Mouse (Mus musculus) hindbrain, embryonic 11.5 days (tissue): ENCODE measurements around the gene Myo5c. TPM values are rescaled to one million over a fixed set of nuclear protein-coding genes. Genes with fewer than 3 reads are reported as not detected.
"Not testable (repeated sequence)": the region's sequence is repeated elsewhere in the genome, so short reads cannot be mapped to it uniquely, and the experiment has no call there.

ENCODE experiments used
- ATAC-seq: fragments of 200-750 bp; cut with Nextera tagmentation; 2 replicates; pipeline ENCODE4 v1.8.0; 2017; ENCODE audit warnings: mild to moderate bottlenecking, moderate TSS enrichment, moderate library complexity; ENCODE audit not compliant: low FRiP score
- DNase-seq: peaks from one replicate; pipeline ENCODE4 v3.0.0-alpha.2; 2015; ENCODE audit warnings: low spot score
- H3K27ac ChIP-seq: fragments of 300-500 bp; sonication (generic); 2 replicates; pipeline ENCODE4 v1.5.1; 2014; ENCODE audit warnings: mild to moderate bottlenecking, low read depth, low read length
- H3K27me3 ChIP-seq: fragments of 300-500 bp; sonication (generic); 2 replicates; pipeline ENCODE4 v1.6.1; 2014; ENCODE audit warnings: mild to moderate bottlenecking, low read length, moderate library complexity, mixed read lengths; ENCODE audit not compliant: control insufficient read depth, insufficient read depth
- H3K36me3 ChIP-seq: fragments of 300-500 bp; sonication (generic); 2 replicates; pipeline ENCODE4 v1.6.1; 2014; ENCODE audit warnings: mild to moderate bottlenecking, low read length, moderate library complexity, mixed read lengths; ENCODE audit not compliant: control insufficient read depth, insufficient read depth
- H3K4me1 ChIP-seq: fragments of 300-500 bp; sonication (generic); replicated peaks from 2 replicates; pipeline ENCODE4 v1.6.1; 2014; ENCODE audit warnings: low read length, mixed read lengths; ENCODE audit not compliant: control insufficient read depth, insufficient read depth
- H3K4me2 ChIP-seq: fragments of 300-500 bp; sonication (generic); replicated peaks from 2 replicates; pipeline ENCODE4 v1.6.1; 2014; ENCODE audit warnings: mild to moderate bottlenecking, low read depth, low read length
- H3K4me3 ChIP-seq: fragments of 300-500 bp; sonication (generic); 2 replicates; pipeline ENCODE4 v1.5.1; 2014; ENCODE audit warnings: low read depth, low read length
- H3K9ac ChIP-seq: fragments of 300-500 bp; sonication (generic); 2 replicates; pipeline ENCODE4 v1.6.1; 2014; ENCODE audit warnings: low read depth, low read length
- H3K9me3 ChIP-seq: fragments of 300-500 bp; sonication (generic); 2 replicates; pipeline ENCODE4 v1.6.1; 2016; ENCODE audit warnings: low read length; ENCODE audit not compliant: control insufficient read depth
- WGBS: fragments of 180-500 bp; shearing (Covaris S2); extraction: QIAGEN DNeasy Blood & Tissue Kit; methylation state at CpG from one replicate; pipeline ENCODE4 v1.1.7; 2014; 5-methylcytosine and 5-hydroxymethylcytosine counted together
- polyA plus RNA-seq: library from polyadenylated mRNA; unstranded; fragments of >200 nt; fragmentation: Nextera tagmentation; extraction: Ambion mirVana; gene quantifications from 2 replicates; pipeline ENCODE4 v1.2.1, GENCODE M21; 2014

Gene Myo5c
- polyA plus RNA-seq, 1 experiment from 2014 or later: 0.34 TPM

DNA sequence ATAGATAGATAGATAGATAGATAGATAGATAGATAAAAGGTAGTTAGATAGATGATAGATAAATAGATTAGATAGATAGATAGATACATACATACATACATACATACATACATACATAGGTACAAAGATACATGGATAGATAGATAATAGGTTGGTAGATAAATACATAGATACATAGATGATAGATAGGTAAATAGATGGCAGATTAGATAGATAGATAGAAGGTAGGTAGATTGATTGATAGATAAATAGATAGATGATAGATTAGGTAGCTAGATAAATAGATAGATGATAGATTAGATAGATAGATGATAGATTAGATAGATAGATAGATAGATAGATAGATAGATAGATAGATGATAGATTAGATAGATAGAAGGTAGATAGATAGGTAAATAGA is 17.1 kb downstream of the Myo5c start:
- H3K9me3 ChIP-seq: no peaks in the 10 kb centered on the region
- no peaks in the 10 kb centered on the region for H3K4me1 ChIP-seq
- no peak overlapping the region for H3K4me2 ChIP-seq
- no peaks in the 10 kb centered on the region for H3K36me3 ChIP-seq
- no peak overlapping the region for H3K27ac ChIP-seq
- no peak overlapping the region for H3K4me3 ChIP-seq
- no peak for DNase-seq
- no peaks in the 10 kb centered on the region for H3K27me3 ChIP-seq
- H3K9ac ChIP-seq: no peak overlapping the region
- no peak for ATAC-seq

DNA sequence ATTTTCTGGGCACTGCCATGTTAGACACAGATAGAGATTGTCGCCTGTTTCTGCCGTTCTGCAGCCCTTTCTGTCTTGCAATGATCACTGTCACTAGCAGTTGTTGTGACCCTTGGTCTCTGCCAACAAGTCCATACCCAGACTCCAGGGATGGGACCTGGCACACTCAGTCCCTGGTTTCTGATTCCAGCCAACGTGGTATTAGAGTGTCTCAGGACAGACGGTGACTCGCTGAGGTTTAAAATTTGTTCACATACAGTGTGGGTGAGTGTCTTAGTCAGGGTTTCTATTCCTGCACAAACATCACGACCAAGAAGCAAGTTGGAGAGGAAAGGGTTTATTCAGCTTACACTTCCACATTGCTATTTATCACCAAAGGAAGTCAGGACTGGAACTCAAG is 21.3 kb downstream of the Myo5c start:
- not testable (repeated sequence) for H3K36me3 ChIP-seq, ATAC-seq, H3K9me3 ChIP-seq, DNase-seq, H3K27me3 ChIP-seq, H3K4me1 ChIP-seq, H3K4me2 ChIP-seq, H3K4me3 ChIP-seq, H3K27ac ChIP-seq, H3K9ac ChIP-seq
- 81% methylated on average over 6 of the region's 6 CpGs for WGBS

DNA sequence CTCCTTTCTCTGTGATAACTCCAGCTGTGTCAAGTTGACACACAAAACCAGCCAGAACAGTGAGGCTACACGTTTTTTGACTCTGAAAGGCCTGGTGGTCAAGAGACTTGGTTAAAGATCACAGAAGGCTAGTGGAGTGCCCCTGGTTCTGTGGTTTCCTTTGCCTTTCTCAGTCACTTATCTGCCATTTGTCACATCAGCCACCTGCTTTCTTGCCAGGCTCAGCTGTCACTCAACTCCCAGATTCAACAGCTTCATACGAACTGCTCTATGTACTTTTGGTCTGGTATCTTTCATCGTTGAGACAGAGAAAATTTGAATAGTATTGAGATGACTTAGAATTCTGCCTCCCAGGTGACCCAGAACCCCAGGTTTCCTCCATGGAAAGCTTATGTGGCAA is 21.9 kb downstream of the Myo5c start:
- no peaks in the 10 kb centered on the region for H3K27me3 ChIP-seq
- H3K9ac ChIP-seq: no peak overlapping the region
- ATAC-seq (no peak), DNase-seq (no peak)
- no peak overlapping the region for H3K4me2 ChIP-seq
- H3K27ac ChIP-seq: 0 out of 2 replicates have a peak overlapping the region, but pooled peaks have one; percentile 54
- H3K4me1 ChIP-seq: 0 out of 2 replicates have a peak, but pooled peaks cover 2% of the 10 kb centered on the region
- H3K36me3 ChIP-seq: no peaks in the 10 kb centered on the region
- H3K9me3 ChIP-seq: no peaks in the 10 kb centered on the region
- H3K4me3 ChIP-seq: no peak overlapping the region
- WGBS: 39% methylated on average over 3 of the region's 3 CpGs

DNA sequence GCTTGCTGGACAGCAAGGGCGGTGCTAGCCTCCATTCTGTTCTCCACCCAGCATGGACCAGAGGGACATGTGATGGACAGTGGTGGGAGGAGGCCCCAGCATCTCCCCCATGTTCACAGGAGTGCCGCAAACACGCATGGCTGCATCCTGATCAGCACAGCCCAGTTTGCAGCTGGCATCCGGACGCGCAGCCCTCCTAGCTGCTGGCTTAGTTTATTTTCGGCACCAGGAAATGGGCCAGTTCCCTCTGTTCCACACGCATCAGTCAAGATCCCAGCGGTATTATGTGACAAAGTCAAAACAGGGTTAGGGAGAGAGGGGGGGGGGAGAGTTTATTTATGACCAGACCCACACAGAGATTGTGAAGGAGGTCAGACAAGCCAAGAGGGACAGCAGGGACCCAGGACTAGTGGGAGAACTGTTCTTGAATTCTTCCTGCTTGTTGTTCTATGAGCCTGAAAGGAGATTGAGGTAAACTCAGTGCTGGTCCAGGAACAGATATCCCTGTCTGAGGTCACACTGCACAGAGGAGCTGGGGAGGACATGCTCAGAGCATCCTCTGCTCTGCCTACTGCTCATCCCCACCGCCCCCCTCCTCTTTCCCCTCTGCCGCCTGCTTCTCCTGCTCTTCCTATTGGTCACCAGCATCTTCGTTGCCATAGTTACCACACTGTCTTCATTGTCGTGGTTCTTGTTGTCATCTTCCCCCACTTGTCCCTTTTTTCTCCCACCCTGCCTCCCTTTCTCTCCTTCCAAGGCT is 22.6 kb downstream of the Myo5c start:
- DNase-seq (peak; percentile 49), ATAC-seq (peak; percentile 85)
- WGBS: 50% methylated on average over 13 of the region's 13 CpGs
- Histone ChIP-seq H3K4me3 (no peak overlapping the region), H3K27me3 (no peaks in the 10 kb centered on the region), H3K9ac (0 out of 2 replicates have a peak overlapping the region, but pooled peaks have one; percentile 15), H3K9me3 (no peaks in the 10 kb centered on the region), H3K4me1 (0 out of 2 replicates have a peak, but pooled peaks cover 2% of the 10 kb centered on the region), H3K4me2 (no peak overlapping the region), H3K27ac (peak overlapping the region; percentile 54), H3K36me3 (no peaks in the 10 kb centered on the region)

DNA sequence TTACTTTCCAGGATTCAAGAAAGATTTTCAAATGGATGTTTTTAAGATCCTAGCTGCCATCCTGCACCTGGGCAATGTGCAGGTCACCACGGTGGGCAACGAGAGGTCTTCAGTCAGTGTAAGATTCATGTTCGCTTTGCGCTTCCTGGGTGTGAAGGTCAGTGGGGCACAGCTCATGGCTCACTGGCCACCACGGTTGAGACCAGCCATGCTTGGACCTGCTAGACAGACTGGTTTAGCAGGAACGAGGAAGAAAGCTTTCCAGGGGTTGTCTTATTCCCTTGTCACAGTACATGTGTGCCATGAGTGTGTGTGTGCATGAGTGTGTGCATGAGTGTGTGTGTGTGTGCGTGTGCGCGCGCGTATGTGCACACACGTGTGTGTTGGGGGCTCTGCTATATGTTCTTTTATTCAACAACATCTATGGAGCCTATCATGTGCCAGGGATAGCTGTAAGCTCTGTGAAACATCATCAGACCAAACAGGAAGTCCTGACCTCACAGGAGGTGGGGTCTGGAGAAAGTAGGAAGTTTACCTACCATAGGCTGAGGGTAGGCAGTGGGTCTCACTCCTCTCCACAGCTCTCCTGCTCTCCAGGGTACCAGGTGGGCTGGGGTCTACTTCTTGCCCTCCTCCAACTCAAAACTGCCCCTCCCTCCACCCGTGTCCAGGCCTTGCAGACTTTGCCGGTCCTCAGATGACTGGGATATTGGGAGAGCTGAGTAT is 24.2 kb downstream of the Myo5c start:
- Histone ChIP-seq H3K9ac (no peak overlapping the region), H3K27ac (no peak overlapping the region), H3K9me3 (no peaks in the 10 kb centered on the region), H3K4me2 (no peak overlapping the region), H3K36me3 (no peaks in the 10 kb centered on the region), H3K27me3 (no peaks in the 10 kb centered on the region), H3K4me3 (no peak overlapping the region), H3K4me1 (peaks cover 5% of the 10 kb centered on the region; the same call in 1 of the 2 replicates)
- DNase-seq: no peak
- ATAC-seq: no peak
- 88% methylated on average over 14 of the region's 14 CpGs for WGBS

DNA sequence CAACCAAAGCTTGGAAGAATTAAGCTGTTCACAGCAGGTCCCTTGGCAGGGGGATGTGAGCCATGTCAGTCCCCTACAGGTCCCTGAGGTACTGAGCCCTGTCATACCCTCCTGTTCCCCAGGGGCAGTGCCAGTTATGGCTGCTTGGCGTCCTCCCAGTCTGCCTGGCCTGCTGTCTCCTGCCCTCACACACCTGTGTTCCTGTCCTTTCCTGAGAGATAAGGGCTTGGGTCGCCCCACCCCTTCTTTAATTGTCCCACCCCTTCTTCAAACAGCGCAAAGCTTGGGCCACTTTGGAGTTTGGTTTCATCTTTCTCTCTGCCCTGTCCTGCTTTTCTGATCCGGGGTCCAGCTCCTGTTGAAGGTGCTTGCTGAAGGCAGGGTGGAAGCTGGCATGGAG is 27.0 kb downstream of the Myo5c start:
- Histone ChIP-seq H3K4me2 (no peak overlapping the region), H3K9ac (no peak overlapping the region), H3K36me3 (no peaks in the 10 kb centered on the region), H3K4me1 (peaks cover 5% of the 10 kb centered on the region), H3K27ac (no peak overlapping the region), H3K27me3 (no peaks in the 10 kb centered on the region), H3K9me3 (no peaks in the 10 kb centered on the region), H3K4me3 (no peak overlapping the region)
- WGBS: 65% methylated on average over 4 of the region's 4 CpGs
- DNase-seq: no peak
- no peak for ATAC-seq

DNA sequence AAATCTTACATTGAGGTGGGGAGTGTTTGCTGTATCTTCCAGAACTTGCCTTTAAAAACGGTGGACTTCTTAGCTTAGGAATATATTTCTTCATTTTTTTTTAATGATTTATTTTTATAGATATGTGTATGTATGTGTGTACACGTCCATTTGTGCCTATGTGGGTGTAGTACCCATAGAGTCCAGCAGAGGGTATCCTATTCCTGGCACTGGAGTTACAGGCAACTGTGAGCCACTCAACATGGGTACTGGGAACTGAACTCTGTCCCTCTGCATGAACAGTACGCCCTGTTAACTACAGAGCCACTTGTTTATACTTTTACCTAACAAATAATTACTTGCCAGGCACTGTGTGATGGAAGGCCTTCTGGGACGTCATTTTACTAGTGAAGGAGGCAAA is 27.8 kb downstream of the Myo5c start:
- H3K4me1 ChIP-seq: peaks cover 2% of the 10 kb centered on the region
- no peak for ATAC-seq
- 87% methylated on average over 4 of the region's 4 CpGs for WGBS

DNA sequence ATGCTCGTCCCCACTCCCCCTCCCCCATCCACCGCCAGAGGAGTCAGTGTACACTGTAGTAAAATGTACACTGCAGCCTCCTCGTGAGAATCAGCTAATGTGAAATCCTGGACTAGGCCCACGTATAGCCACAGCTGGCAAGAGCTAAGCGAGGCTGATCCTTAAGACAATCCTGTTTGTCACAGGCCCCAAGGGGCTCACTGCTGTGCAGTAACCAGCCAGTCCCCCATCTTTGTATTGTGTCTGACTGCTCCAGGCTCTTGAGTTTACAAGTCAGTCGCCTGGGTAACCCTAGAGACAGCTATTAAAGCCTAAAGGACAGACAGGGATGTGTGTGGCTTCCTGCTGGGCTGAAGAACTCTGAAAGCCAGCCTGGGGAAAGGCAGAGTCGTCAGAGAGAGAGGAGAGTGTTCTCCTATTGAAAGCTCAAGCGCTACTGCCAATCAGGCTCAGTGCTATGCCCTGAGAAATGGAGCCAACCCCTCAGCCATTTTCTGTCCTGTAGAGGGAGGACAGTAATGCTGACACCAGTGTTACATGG is 29.6 kb downstream of the Myo5c start:
- WGBS: 4% methylated on average over 8 of the region's 8 CpGs
- Histone ChIP-seq H3K4me1 (peaks cover 2% of the 10 kb centered on the region), H3K9ac (no peak overlapping the region), H3K27ac (peak overlapping the region; percentile 82), H3K4me2 (no peak overlapping the region), H3K9me3 (no peaks in the 10 kb centered on the region), H3K4me3 (no peak overlapping the region), H3K27me3 (no peaks in the 10 kb centered on the region), H3K36me3 (no peaks in the 10 kb centered on the region)
- peak; percentile 70 for DNase-seq
- peak; percentile 89 for ATAC-seq

More for the DNA sequence above, 27.8 kb downstream of the Myo5c start:
- DNase-seq: peak; percentile 36
- Histone ChIP-seq H3K4me2 (no peak overlapping the region), H3K9me3 (no peaks in the 10 kb centered on the region), H3K27ac (no peak overlapping the region), H3K36me3 (no peaks in the 10 kb centered on the region), H3K27me3 (no peaks in the 10 kb centered on the region), H3K4me3 (no peak overlapping the region), H3K9ac (no peak overlapping the region)
